8 mouse cellular contexts compared by ENCODE assay signal in the genomic region with DNA sequence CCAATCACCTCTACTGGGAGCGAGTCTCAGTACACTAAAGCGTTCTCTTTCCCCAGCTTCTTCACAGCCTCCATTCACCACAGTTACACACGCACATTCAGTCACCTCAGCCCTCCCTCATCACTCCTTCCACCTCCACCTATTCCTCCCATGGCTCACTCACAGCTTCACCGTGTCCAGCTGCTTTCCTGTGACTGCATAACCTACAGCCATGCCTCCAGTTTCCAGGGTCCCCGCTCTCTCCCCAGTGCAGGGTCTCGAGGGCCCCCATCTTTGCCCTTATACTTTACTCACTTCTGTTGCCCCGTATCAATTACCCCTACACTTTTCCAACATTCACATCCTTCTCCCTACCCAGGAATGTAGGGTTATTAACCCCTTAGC. TPM values are rescaled to one million over a fixed set of nuclear protein-coding genes. Genes with fewer than 3 reads are reported as not detected.
DNase-seq lines count a peak whose midpoint lies in the region; ATAC-seq and TF ChIP-seq lines count a peak whose summit lies in the region.

No protein-coding gene starts in this region.

- H3K9me3 ChIP-seq in CH12.LX (replicated peaks; ENCODE audit: low read length), result no peaks in the 10 kb centered on the region
- H3K9me3 ChIP-seq in heart, embryonic 16.5 days (replicated peaks; ENCODE audit: control insufficient read depth, low read length), result no peaks in the 10 kb centered on the region
- no peaks in the 10 kb centered on the region for H3K9me3 ChIP-seq in liver, embryonic 16.5 days (replicated peaks; ENCODE audit: control insufficient read depth, low read length)

- TF ChIP-seq POLR2A in CH12.LX (IDR thresholded peaks at IDR 0.05; ENCODE audit: low read depth, low read length), result no peak

- in situ Hi-C loops in CH12.LX (cut with MboI; ENCODE audit: low pct_ligation_motif_present, low pct_unique_long_range_greater_than_20kb, low sequenced_read_pairs), result no loop called here

- WGBS in heart, embryonic 16.5 days, result 44% methylated on average over 7 of the region's 7 CpGs
- WGBS in liver, embryonic 16.5 days (ENCODE audit: insufficient replicate concordance), result 65% methylated on average over 7 of the region's 7 CpGs

- no peaks in the 10 kb centered on the region for H3K79me2 ChIP-seq in CH12.LX (replicated peaks; ENCODE audit: control insufficient read depth, extremely low read depth, insufficient read depth, poor library complexity, severe bottlenecking)

- DNase-seq in gastrocnemius, adult 2 months, result no peak
- DNase-seq in gastrocnemius, postnatal 36 days, result no peak
- no peak for DNase-seq in CH12.LX (ENCODE audit: extremely low read depth)
- DNase-seq in adrenal gland, postnatal 14 days, result no peak
- no peak for DNase-seq in left cerebral cortex, postnatal 10 days (ENCODE audit: extremely low spot score in 1 of 2, low spot score in 2 of 2)
- no peak for DNase-seq in layer of hippocampus, postnatal 25 days (ENCODE audit: extremely low spot score in 1 of 2, low spot score in 1 of 2)

- ATAC-seq in heart, embryonic 16.5 days (replicated peaks; ENCODE audit: extremely low read depth, insufficient read depth, low FRiP score), result no peak
- no peak for ATAC-seq in liver, embryonic 16.5 days (ENCODE audit: low read depth)

- peaks cover 9 to 29% of the 10 kb centered on the region in 2 experiments for H3K4me1 ChIP-seq in CH12.LX (ENCODE audit: control insufficient read depth in 1 of 2, insufficient read depth in 2 of 2)
- H3K4me1 ChIP-seq in heart, embryonic 16.5 days (ENCODE audit: control insufficient read depth, insufficient read depth, low read length), result peaks cover 27% of the 10 kb centered on the region
- H3K4me1 ChIP-seq in liver, embryonic 16.5 days (ENCODE audit: control insufficient read depth, low read depth, low read length), result peaks cover 24% of the 10 kb centered on the region

- TF ChIP-seq EP300 in CH12.LX (IDR thresholded peaks at IDR 0.05; ENCODE audit: low read length), result no peak

- H3K9ac ChIP-seq in CH12.LX (ENCODE audit: insufficient read depth, low read depth), result no peak overlapping the region
- H3K9ac ChIP-seq in heart, embryonic 16.5 days (ENCODE audit: low read length), result peak overlapping the region; percentile 93
- H3K9ac ChIP-seq in liver, embryonic 16.5 days (ENCODE audit: low read depth, low read length), result peak overlapping the region; percentile 78

- TF ChIP-seq CTCF in gastrocnemius, adult 2 months (IDR thresholded peaks at IDR 0.05), result no peak
- TF ChIP-seq CTCF in CH12.LX (conservative IDR thresholded peaks at IDR 0.05 in 1 of 2, IDR thresholded peaks at IDR 0.05 in 1 of 2; ENCODE audit: low read depth in 2 of 2, low read length in 2 of 2), result no peak

- intact Hi-C loops in gastrocnemius, adult 2 months (cut with DNase I), result loop anchor here (2.0 kb wide), 3 partner anchors 25 to 107 kb away; a partner anchor contains a TSS
- intact Hi-C loops in gastrocnemius, postnatal 36 days (cut with DNase I), result loop anchor here (2.0 to 5.0 kb wide), 2 partner anchors 23 to 99 kb away; no protein-coding TSS in a partner anchor
- intact Hi-C loops in left cerebral cortex, postnatal 10 days (cut with DNase I), result loop anchor here (5.0 kb wide), 1 partner anchor 109 kb away; no protein-coding TSS in a partner anchor

- dilution Hi-C loops in CH12.LX (cut with MboI; ENCODE audit: extremely low pct_ligation_motif_present, extremely low pct_unique_long_range_greater_than_20kb, low sequenced_read_pairs), result no loop called here

- peak overlapping the region; percentile 97 for H3K27ac ChIP-seq in gastrocnemius, adult 2 months
- no peak overlapping the region for H3K27ac ChIP-seq in CH12.LX (ENCODE audit: insufficient read depth, low read depth)
- no peak overlapping the region for H3K27ac ChIP-seq in heart, embryonic 16.5 days (ENCODE audit: low read length)
- H3K27ac ChIP-seq in liver, embryonic 16.5 days (ENCODE audit: low read length), result peak overlapping the region; percentile 30

- H3K4me2 ChIP-seq in CH12.LX (ENCODE audit: insufficient read depth, low read depth, poor library complexity, severe bottlenecking), result peak overlapping the region; percentile 59
- H3K4me2 ChIP-seq in heart, embryonic 16.5 days (ENCODE audit: low read depth, low read length), result peak overlapping the region; percentile 99
- peak overlapping the region; percentile 99 for H3K4me2 ChIP-seq in liver, embryonic 16.5 days (ENCODE audit: low read depth, low read length)

- TF ChIP-seq RAD21 in CH12.LX (IDR thresholded peaks at IDR 0.05; ENCODE audit: low read depth, low read length), result no peak

- H3K36me3 ChIP-seq in CH12.LX (replicated peaks in 1 of 2; ENCODE audit: control insufficient read depth in 1 of 2, insufficient read depth in 1 of 2, low read length in 1 of 2), result peaks cover 22 to 41% of the 10 kb centered on the region in 2 experiments
- no peaks in the 10 kb centered on the region for H3K36me3 ChIP-seq in heart, embryonic 16.5 days (ENCODE audit: control insufficient read depth, insufficient read depth)
- H3K36me3 ChIP-seq in liver, embryonic 16.5 days (ENCODE audit: control insufficient read depth, insufficient read depth), result no peaks in the 10 kb centered on the region

- no peaks in the 10 kb centered on the region for H3K27me3 ChIP-seq in CH12.LX (replicated peaks)
- peaks cover 12% of the 10 kb centered on the region for H3K27me3 ChIP-seq in heart, embryonic 16.5 days (ENCODE audit: control insufficient read depth, insufficient read depth, low read length)
- H3K27me3 ChIP-seq in liver, embryonic 16.5 days (ENCODE audit: control insufficient read depth, insufficient read depth, low read depth, low read length), result no peaks in the 10 kb centered on the region

- H3K4me3 ChIP-seq in gastrocnemius, adult 2 months, result peak overlapping the region; percentile 91
- H3K4me3 ChIP-seq in CH12.LX (replicated peaks in 1 of 3; ENCODE audit: low read depth in 2 of 3, low read length in 2 of 3, poor library complexity in 1 of 3), result peak overlapping the region in 1 of 3 experiments; percentile 8
- H3K4me3 ChIP-seq in heart, embryonic 16.5 days (ENCODE audit: low read length), result peak overlapping the region; percentile 83
- H3K4me3 ChIP-seq in liver, embryonic 16.5 days (ENCODE audit: low read depth, low read length), result peak overlapping the region; percentile 79; the same call in 1 of the 2 replicates

TF ChIP-seq in CH12.LX, 34 proteins besides CTCF, POLR2A, EP300 and RAD21:
- TF ChIP-seq MAX (IDR thresholded peaks at IDR 0.05; ENCODE audit: low read length) (no peak), ZMIZ1 (IDR thresholded peaks at IDR 0.05; ENCODE audit: low read depth, low read length) (no peak), ZKSCAN1 (IDR thresholded peaks at IDR 0.05; ENCODE audit: borderline replicate concordance, low read depth, low read length) (no peak), PAX5 (IDR thresholded peaks at IDR 0.05; ENCODE audit: low read length) (no peak)
TF ChIP-seq in CH12.LX: peak in this region for 0.

RNA-seq across cellular contexts. Expression of a gene that starts 1.3 kb away (rescaled TPM):
- total RNA-seq in gastrocnemius, adult 2 months (2021), result 10 to 100 TPM; 13.0 to 13.7 TPM
- total RNA-seq in gastrocnemius, postnatal 36 days (2021), result 10 to 100 TPM; 11.2 to 11.6 TPM
- total RNA-seq in CH12.LX (2012; rRNA removed) (4.4 and 4.5 TPM in 2 replicates), CH12.LX (2014; rRNA removed) (1.0 and 1.2 TPM in 2 replicates)
- polyA plus RNA-seq in CH12.LX (2012; ENCODE audit: insufficient read length, low read depth), result 20.4 and 25.4 TPM in 2 replicates
- polyA plus RNA-seq in heart, embryonic 16.5 days (2015; fragmentation: Nextera tagmentation; extraction: Ambion mirVana), result 10.5 and 11.1 TPM in 2 replicates
- polyA plus RNA-seq in liver, embryonic 16.5 days (2015; fragmentation: Nextera tagmentation; extraction: Ambion mirVana), result 4.8 and 5.8 TPM in 2 replicates
- 41.8 and 47.9 TPM in 2 replicates for total RNA-seq in adrenal gland, postnatal 14 days (2021)
- 10 to 100 TPM; 91.6 to 99.3 TPM for total RNA-seq in left cerebral cortex, postnatal 10 days (2021)
- total RNA-seq in layer of hippocampus, postnatal 25 days (2021), result 10 to 100 TPM; 48.3 to 57.7 TPM

RNA-seq across cellular contexts. Expression of a gene that starts 15.4 kb away (rescaled TPM):
- under 1 TPM; 0.06 to 0.31 TPM for total RNA-seq in gastrocnemius, adult 2 months (2021)
- 1 to 10 TPM in 1 of 2 experiments, under 1 TPM in 1; 0.76 to 2.0 TPM for total RNA-seq in gastrocnemius, postnatal 36 days (2021)
- total RNA-seq in CH12.LX (2012; rRNA removed), result 27.5 and 40.5 TPM in 2 replicates
- total RNA-seq in CH12.LX (2014; rRNA removed), result 18.1 and 18.6 TPM in 2 replicates
- polyA plus RNA-seq in CH12.LX (2012; ENCODE audit: insufficient read length, low read depth), result 77.6 and 83.2 TPM in 2 replicates
- polyA plus RNA-seq in heart, embryonic 16.5 days (2015; fragmentation: Nextera tagmentation; extraction: Ambion mirVana), result 5.8 and 13.9 TPM in 2 replicates
- polyA plus RNA-seq in liver, embryonic 16.5 days (2015; fragmentation: Nextera tagmentation; extraction: Ambion mirVana), result 2.6 and 2.9 TPM in 2 replicates
- total RNA-seq in adrenal gland, postnatal 14 days (2021), result 1.7 and 18.1 TPM in 2 replicates
- total RNA-seq in left cerebral cortex, postnatal 10 days (2021), result 1 to 10 TPM; 2.9 to 3.4 TPM
- total RNA-seq in layer of hippocampus, postnatal 25 days (2021), result 1 to 10 TPM; 2.9 to 3.4 TPM

RNA-seq across cellular contexts. Expression of a gene that starts 36.0 kb away (rescaled TPM):
- total RNA-seq in gastrocnemius, adult 2 months (2021), result not detected
- under 1 TPM in 1 of 2 experiments, not detected in 1; 0.08 TPM for total RNA-seq in gastrocnemius, postnatal 36 days (2021)
- total RNA-seq in CH12.LX (2012; rRNA removed), result 1.2 and 2.0 TPM in 2 replicates
- 3.5 and 4.1 TPM in 2 replicates for total RNA-seq in CH12.LX (2014; rRNA removed)
- 4.1 and 5.8 TPM in 2 replicates for polyA plus RNA-seq in CH12.LX (2012; ENCODE audit: insufficient read length, low read depth)
- polyA plus RNA-seq in heart, embryonic 16.5 days (2015; fragmentation: Nextera tagmentation; extraction: Ambion mirVana), result 1.5 and 3.0 TPM in 2 replicates
- 11.0 and 12.9 TPM in 2 replicates for polyA plus RNA-seq in liver, embryonic 16.5 days (2015; fragmentation: Nextera tagmentation; extraction: Ambion mirVana)
- total RNA-seq in adrenal gland, postnatal 14 days (2021), result 4.2 and 14.2 TPM in 2 replicates
- total RNA-seq in left cerebral cortex, postnatal 10 days (2021), result not detected
- total RNA-seq in layer of hippocampus, postnatal 25 days (2021), result not detected

RNA-seq across cellular contexts. Expression of a gene that starts 37.6 kb away (rescaled TPM):
- total RNA-seq in gastrocnemius, adult 2 months (2021), result 10 to 100 TPM; 34.5 to 43.4 TPM
- total RNA-seq in gastrocnemius, postnatal 36 days (2021), result 10 to 100 TPM; 24.9 to 30.0 TPM
- total RNA-seq in CH12.LX (2012; rRNA removed), result 32.0 and 41.4 TPM in 2 replicates
- 29.6 and 30.1 TPM in 2 replicates for total RNA-seq in CH12.LX (2014; rRNA removed)
- 43.4 and 51.2 TPM in 2 replicates for polyA plus RNA-seq in CH12.LX (2012; ENCODE audit: insufficient read length, low read depth)
- 99.2 and 107 TPM in 2 replicates for polyA plus RNA-seq in heart, embryonic 16.5 days (2015; fragmentation: Nextera tagmentation; extraction: Ambion mirVana)
- 37.9 and 42.2 TPM in 2 replicates for polyA plus RNA-seq in liver, embryonic 16.5 days (2015; fragmentation: Nextera tagmentation; extraction: Ambion mirVana)
- total RNA-seq in adrenal gland, postnatal 14 days (2021), result 85.5 and 95.0 TPM in 2 replicates
- total RNA-seq in left cerebral cortex, postnatal 10 days (2021), result 100 to 1,000 TPM; 128 to 135 TPM
- total RNA-seq in layer of hippocampus, postnatal 25 days (2021), result 100 to 1,000 TPM; 140 to 197 TPM

Comparison
In these comparisons a context has a peak if more than half of its experiments do, and no peak if none do; other contexts are left out.
1. H3K27ac ChIP-seq: peak in gastrocnemius, adult 2 months (single experiment) and liver, embryonic 16.5 days (single experiment); none in CH12.LX (single experiment) and heart, embryonic 16.5 days (single experiment).
2. Peak in every context shown above with its lines, with median percentiles within 50 percentile points of each other: H3K4me2 ChIP-seq.